Mouse (Mus musculus) neural tube, embryonic 10.5 days (tissue): ENCODE results near the gene Atxn1.

Experiments
- DNase-seq: peaks from one replicate; pipeline ENCODE4 v3.0.0-alpha.2; 2017; ENCODE audit warnings: low spot score; ENCODE audit errors: extremely low spot score

The Atxn1 gene

GRCm38 (mm10) chr13:45734531-45734930, 230.3 kb downstream of the Atxn1 start:
- no peak for DNase-seq

DNA sequence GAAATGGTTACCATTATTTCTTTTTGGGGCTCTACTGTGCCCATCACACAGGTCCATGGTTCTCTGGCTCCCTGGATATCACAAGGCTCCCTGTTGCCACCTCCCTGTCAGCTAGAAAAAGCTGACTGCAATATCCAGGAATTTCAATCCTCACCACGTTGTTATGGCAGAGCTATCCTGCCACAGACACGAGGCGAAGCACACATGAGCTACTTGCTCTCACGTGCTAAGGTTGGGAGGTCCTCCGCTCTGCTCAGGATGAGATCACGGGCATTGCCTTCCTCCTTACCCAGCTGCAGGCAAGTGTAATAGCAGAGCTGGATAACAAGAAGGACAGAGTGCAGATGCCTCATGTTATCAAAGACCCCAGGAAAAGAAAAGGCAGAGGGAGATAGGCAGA, 232.2 kb downstream of the Atxn1 start:
- DNase-seq = no peak

GRCm38 (mm10) chr13:45726917-45727316, 237.9 kb downstream of the Atxn1 start:
- DNase-seq = no peak

- DNase-seq = no peak
Observed at GRCm38 (mm10) chr13:45726181-45726580, 238.6 kb downstream of the Atxn1 start.

DNA sequence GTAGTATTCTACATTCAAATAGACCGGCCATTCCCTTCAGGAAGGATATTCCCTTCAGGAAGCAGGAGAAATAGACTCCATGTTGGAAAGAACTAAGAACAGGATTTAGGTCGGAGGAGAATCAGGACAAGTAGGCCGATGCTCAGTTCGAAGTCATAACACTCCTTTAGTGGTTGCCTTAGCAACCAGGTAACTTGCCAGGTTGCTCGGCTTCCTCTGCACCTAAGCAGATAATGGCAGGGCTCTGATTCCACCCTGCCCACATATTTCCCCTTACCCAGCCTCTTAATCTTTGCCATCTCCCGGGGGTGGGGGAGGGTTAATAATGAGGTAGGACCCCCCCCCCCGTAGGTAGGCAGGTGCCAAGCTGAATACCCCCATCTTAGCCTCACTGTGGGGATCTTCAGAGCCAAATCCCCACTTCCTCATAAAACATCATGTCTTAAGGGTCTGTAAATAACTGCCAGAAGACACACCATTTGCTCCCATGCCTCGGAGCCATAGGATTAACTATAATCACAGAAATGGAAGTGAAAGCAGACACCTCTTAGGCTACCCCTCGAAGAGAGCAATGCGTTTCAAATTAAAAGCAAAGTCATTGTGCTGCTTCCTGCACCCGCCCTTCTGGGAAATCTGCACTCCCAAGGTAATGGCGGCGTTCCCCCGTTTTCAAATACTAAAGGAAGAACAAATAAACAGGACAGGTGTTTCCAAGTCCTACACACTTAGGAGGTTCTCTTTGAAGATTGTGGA, 240.1 kb downstream of the Atxn1 start:
- DNase-seq = no peak

GRCm38 (mm10) chr13:45722885-45723284, 241.9 kb downstream of the Atxn1 start:
- no peak for DNase-seq

- DNase-seq = no peak
Observed at GRCm38 (mm10) chr13:45721621-45722020, 243.2 kb downstream of the Atxn1 start.

GRCm38 (mm10) chr13:45718850-45719249, 246.0 kb downstream of the Atxn1 start:
- DNase-seq = no peak

GRCm38 (mm10) chr13:45715583-45716180, 249.1 kb downstream of the Atxn1 start:
- no peak for DNase-seq

- DNase-seq = no peak
Observed at GRCm38 (mm10) chr13:45710041-45710440, 254.8 kb downstream of the Atxn1 start.

DNA sequence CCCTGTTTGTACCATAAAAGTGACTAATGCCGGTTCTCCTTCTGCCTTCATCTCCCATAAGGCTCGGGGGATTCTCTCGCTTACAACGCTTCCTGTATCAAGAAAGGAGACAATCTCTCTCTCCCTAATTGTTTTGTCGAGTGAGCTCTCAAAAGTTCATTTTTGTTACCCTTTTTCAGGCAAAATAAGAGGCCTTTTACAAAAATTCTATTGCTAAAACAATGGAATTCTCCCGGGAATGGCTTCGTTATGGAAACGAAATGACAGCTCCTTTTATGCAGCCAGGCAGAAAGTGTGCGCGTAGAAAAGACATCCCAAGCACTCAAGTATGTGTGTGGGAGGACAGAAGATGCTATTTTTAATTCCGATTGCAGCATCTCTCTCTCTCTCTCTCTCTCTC, 255.4 kb downstream of the Atxn1 start:
- no peak for DNase-seq

- no peak for DNase-seq
Observed at GRCm38 (mm10) chr13:45701296-45701790, 263.5 kb downstream of the Atxn1 start.

- DNase-seq = no peak
Observed at GRCm38 (mm10) chr13:45698982-45699381, 265.8 kb downstream of the Atxn1 start.

- no peak for DNase-seq
Observed at GRCm38 (mm10) chr13:45696009-45696408, 268.8 kb downstream of the Atxn1 start.

- DNase-seq = no peak
Observed at GRCm38 (mm10) chr13:45694921-45695437, 269.8 kb downstream of the Atxn1 start.

GRCm38 (mm10) chr13:45693953-45694352, 270.9 kb downstream of the Atxn1 start:
- DNase-seq = no peak

GRCm38 (mm10) chr13:45693534-45693933, 271.3 kb downstream of the Atxn1 start:
- DNase-seq = no peak

DNA sequence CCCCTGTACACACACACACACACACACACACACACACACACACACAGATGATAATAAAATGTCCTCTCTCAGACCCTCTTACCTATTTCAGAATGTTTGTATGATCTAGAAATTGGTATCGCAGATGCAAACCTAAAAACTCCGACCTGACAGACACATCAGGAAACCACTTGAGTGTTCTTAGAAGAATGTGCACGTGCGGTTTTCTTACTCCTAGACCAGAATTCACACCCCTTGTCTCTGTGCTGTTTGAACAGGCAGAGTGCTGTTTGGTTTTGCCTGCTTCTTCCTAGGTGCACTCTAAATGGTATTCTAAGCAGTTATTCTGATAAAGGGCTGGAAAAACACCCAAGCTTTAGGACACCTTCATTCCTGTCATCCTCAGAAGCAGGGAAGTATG, 271.7 kb downstream of the Atxn1 start:
- no peak for DNase-seq

DNA sequence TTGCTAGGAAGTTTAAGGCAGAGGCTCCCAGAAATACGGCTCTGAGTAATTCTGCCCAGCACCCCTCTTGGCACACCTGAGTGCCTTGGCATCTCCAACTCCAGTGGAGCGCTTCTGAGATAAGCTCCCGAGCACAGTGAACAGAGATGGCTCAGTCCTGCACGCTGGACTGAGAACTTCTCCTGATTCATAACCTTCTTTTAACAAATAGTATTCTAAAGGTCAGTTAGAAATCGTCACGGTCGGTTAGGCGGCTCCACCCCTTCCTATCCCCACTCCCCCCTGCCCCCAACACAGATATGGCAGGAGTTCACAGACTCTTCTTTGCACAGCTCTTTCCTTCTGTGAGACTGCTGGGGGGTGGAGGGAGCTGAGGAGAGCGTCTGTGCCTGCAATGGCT, 272.4 kb downstream of the Atxn1 start:
- DNase-seq = no peak

DNA sequence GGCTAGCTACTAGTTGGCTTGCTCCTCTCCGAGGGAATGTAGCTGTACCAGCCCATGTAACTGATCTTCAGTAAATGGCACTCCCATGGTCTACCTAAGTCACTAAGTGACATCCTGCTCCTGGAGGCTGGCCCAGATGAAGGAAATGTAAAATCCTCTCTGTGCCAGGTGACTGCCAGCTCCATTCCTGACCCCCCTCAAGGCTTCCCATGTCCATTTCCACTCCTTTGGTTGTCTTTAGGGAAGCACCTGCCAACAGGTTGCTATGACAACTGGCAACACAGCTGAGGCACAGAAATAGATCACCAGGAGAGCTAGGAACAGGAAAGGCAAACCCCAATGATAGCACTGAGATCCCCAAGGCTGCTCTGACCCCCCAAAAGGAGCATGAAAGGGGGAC, 274.4 kb downstream of the Atxn1 start:
- no peak for DNase-seq

DNA sequence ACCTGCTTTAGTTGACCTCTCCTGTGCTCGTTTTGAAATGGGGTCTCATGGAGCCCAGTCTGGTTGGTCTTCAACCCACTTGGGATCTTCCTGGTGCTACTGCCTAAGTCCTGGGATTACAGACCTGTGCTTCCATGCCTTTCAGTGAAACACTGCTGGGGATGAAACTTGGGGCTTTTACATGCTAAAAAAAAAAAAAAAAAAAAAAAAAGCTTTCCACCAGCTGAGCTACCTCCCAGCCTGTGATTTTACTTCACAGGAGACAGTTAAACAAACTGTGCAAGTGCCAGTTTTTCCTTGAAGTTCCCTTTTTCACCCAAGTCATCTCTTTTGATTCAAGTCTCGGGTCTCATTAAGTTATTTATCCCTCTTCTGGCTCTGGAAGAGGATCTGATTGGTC, 275.9 kb downstream of the Atxn1 start:
- DNase-seq = no peak

DNA sequence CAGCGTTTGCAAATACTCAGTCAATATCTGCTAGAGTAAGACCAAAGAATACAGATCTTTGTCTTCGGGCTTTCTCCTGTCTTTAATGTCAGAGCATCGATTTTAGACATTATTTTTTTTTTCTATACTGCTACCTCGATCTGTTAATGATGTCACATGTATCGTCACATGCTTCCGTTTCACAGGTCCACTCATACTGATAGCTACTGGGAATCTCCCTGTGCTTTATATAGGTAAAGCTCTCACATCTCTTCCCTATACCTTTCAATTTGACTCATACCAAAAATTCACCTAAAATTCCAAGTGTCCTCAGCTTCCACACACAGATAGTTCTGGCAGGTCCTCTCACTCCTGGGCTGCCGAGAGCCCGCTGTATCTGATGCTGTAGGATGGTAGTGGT, 277.2 kb downstream of the Atxn1 start:
- DNase-seq = no peak

- DNase-seq = no peak
Observed at GRCm38 (mm10) chr13:45686309-45686582, 278.6 kb downstream of the Atxn1 start.
